Mouse (Mus musculus) MEL (cell line): Measurements from ENCODE around the gene Zic5. TPM values are rescaled to one million over a fixed set of nuclear protein-coding genes. Genes with fewer than 3 reads are reported as not detected.

ENCODE experiments used
- DNase-seq: peaks from one replicate; pipeline ENCODE4 v3.0.0; 2011; ENCODE audit warnings: low read depth, low spot score
- H3K27ac ChIP-seq: 2 replicates; pipeline ENCODE4 v1.5.1; 2012; ENCODE audit warnings: low read depth, mild to moderate bottlenecking, control low read depth, low read length, moderate library complexity; ENCODE audit not compliant: control insufficient read depth
- H3K27me3 ChIP-seq, 2 experiments: fragments of 150-350 bp in 1 of 2; sonication (generic) in 1 of 2; 2 replicates each; pipeline ENCODE4 v1.6.1; 2012; ENCODE audit warnings: low read length in 2 of 2, mild to moderate bottlenecking in 2 of 2, improper control_type of control experiment in 1 of 2, moderate library complexity in 1 of 2; ENCODE audit not compliant: insufficient read depth in 2 of 2, control insufficient read depth in 1 of 2
- H3K36me3 ChIP-seq, 2 experiments: 2 replicates each; pipeline ENCODE4 v1.6.1; 2012 to 2014; ENCODE audit warnings: low read length in 2 of 2, improper control_type of control experiment in 1 of 2, inconsistent platforms in 1 of 2, mild to moderate bottlenecking in 1 of 2; ENCODE audit not compliant: insufficient read depth in 2 of 2, control insufficient read depth in 1 of 2
- H3K4me1 ChIP-seq, 2 experiments: fragments of 150-350 bp in 1 of 2; sonication (generic) in 1 of 2; 2 replicates each; pipeline ENCODE4 v1.6.1; 2012; ENCODE audit warnings: low read length in 2 of 2, improper control_type of control experiment in 1 of 2, mild to moderate bottlenecking in 1 of 2; ENCODE audit not compliant: insufficient read depth in 2 of 2, control insufficient read depth in 1 of 2
- H3K4me3 ChIP-seq, 2 experiments: fragments of 150-350 bp in 1 of 2; sonication (generic) in 1 of 2; 2 replicates each; pipeline ENCODE4 v1.5.1; 2012; ENCODE audit warnings: low read depth in 2 of 2, low read length in 2 of 2, mild to moderate bottlenecking in 2 of 2, moderate library complexity in 2 of 2, control low read depth in 1 of 2, improper control_type of control experiment in 1 of 2; ENCODE audit not compliant: control insufficient read depth in 1 of 2, insufficient read depth in 1 of 2
- H3K79me2 ChIP-seq: 2 replicates; pipeline ENCODE4 v1.6.1; 2012; ENCODE audit warnings: mild to moderate bottlenecking, low read length, moderate library complexity; ENCODE audit not compliant: control insufficient read depth, poor library complexity, insufficient read depth
- H3K9ac ChIP-seq: 2 replicates; pipeline ENCODE4 v1.6.1; 2012; ENCODE audit warnings: low read depth, mild to moderate bottlenecking, control low read depth, low read length, moderate library complexity; ENCODE audit not compliant: control insufficient read depth, poor library complexity, severe bottlenecking
- H3K9me3 ChIP-seq: fragments of 150-350 bp; sonication (generic); replicated peaks from 2 replicates; pipeline ENCODE4 v1.6.1; 2012; ENCODE audit warnings: mild to moderate bottlenecking, low read length, improper control_type of control experiment, moderate library complexity; ENCODE audit not compliant: insufficient read depth
- BHLHE40 ChIP-seq: IDR thresholded peaks from 2 replicates; pipeline ENCODE4 v1.6.1; 2012; ENCODE audit warnings: low read depth, mild to moderate bottlenecking, inconsistent platforms, low read length, improper control_type of control experiment, borderline replicate concordance
- CHD1 ChIP-seq: IDR thresholded peaks from 2 replicates; pipeline ENCODE4 v1.6.1; 2012; ENCODE audit warnings: low read depth, mild to moderate bottlenecking, inconsistent platforms, low read length, improper control_type of control experiment
- CHD2 ChIP-seq: IDR thresholded peaks from 2 replicates; pipeline ENCODE4 v1.6.1; 2011; ENCODE audit warnings: low read length, improper control_type of control experiment
- CTCF ChIP-seq, 3 experiments: IDR thresholded peaks in 2 of 3; conservative IDR thresholded peaks in 1 of 3; 2 replicates each; pipeline ENCODE4 v1.5.1; 2011 to 2012; ENCODE audit warnings: low read length in 3 of 3, low read depth in 2 of 3, mild to moderate bottlenecking in 2 of 3, improper control_type of control experiment in 1 of 3, inconsistent platforms in 1 of 3, mixed read lengths in 1 of 3, moderate library complexity in 1 of 3; ENCODE audit not compliant: control insufficient read depth in 1 of 3, insufficient read depth in 1 of 3, poor library complexity in 1 of 3, severe bottlenecking in 1 of 3
- ELF1 ChIP-seq: IDR thresholded peaks from 2 replicates; pipeline ENCODE4 v1.6.1; 2014; ENCODE audit warnings: low read depth, mild to moderate bottlenecking, inconsistent platforms, low read length, improper control_type of control experiment, moderate library complexity
- EP300 ChIP-seq, 2 experiments: IDR thresholded peaks; 2 replicates each; pipeline ENCODE4 v1.6.1; 2011; ENCODE audit warnings: improper control_type of control experiment in 2 of 2, low read length in 2 of 2, low read depth in 1 of 2, mild to moderate bottlenecking in 1 of 2
- ETS1 ChIP-seq: IDR thresholded peaks from 2 replicates; pipeline ENCODE4 v1.6.1; 2012; ENCODE audit warnings: low read depth, mild to moderate bottlenecking, inconsistent platforms, low read length, improper control_type of control experiment, moderate library complexity
- JUND ChIP-seq: IDR thresholded peaks from 2 replicates; pipeline ENCODE4 v1.6.1; 2011; ENCODE audit warnings: low read depth, mild to moderate bottlenecking, improper control_type of control experiment, low read length
- MAFK ChIP-seq: IDR thresholded peaks from 2 replicates; pipeline ENCODE4 v1.6.1; 2011; ENCODE audit warnings: low read depth, mild to moderate bottlenecking, low read length, improper control_type of control experiment, borderline replicate concordance
- MAX ChIP-seq: IDR thresholded peaks from 2 replicates; pipeline ENCODE4 v1.6.1; 2011; ENCODE audit warnings: low read length, improper control_type of control experiment
- MAZ ChIP-seq: IDR thresholded peaks from 2 replicates; pipeline ENCODE4 v1.6.1; 2012; ENCODE audit warnings: low read depth, mild to moderate bottlenecking, inconsistent platforms, low read length, improper control_type of control experiment
- MEF2A ChIP-seq: IDR thresholded peaks from 2 replicates; pipeline ENCODE4 v1.6.1; 2014; ENCODE audit warnings: low read depth, mild to moderate bottlenecking, inconsistent platforms, low read length, improper control_type of control experiment; ENCODE audit not compliant: poor library complexity, insufficient replicate concordance, severe bottlenecking; ENCODE audit errors: extremely low read depth
- MXI1 ChIP-seq: IDR thresholded peaks from 2 replicates; pipeline ENCODE4 v1.6.1; 2011; ENCODE audit warnings: mild to moderate bottlenecking, low read depth, low read length, improper control_type of control experiment
- MYB ChIP-seq: IDR thresholded peaks from 2 replicates; pipeline ENCODE4 v1.6.1; 2011; ENCODE audit warnings: mild to moderate bottlenecking, low read depth, low read length, improper control_type of control experiment
- MYC ChIP-seq: IDR thresholded peaks from 2 replicates; pipeline ENCODE4 v1.6.1; 2011; ENCODE audit warnings: low read depth, mild to moderate bottlenecking, low read length, improper control_type of control experiment, moderate library complexity
- NELFE ChIP-seq: IDR thresholded peaks from 2 replicates; pipeline ENCODE4 v1.6.1; 2011; ENCODE audit warnings: low read depth, low read length, improper control_type of control experiment
- POLR2AphosphoS2 ChIP-seq: IDR thresholded peaks from 2 replicates; pipeline ENCODE4 v1.6.1; 2011; ENCODE audit warnings: low read length, improper control_type of control experiment
- RCOR1 ChIP-seq: IDR thresholded peaks from 2 replicates; pipeline ENCODE4 v1.6.1; 2012; ENCODE audit warnings: low read depth, mild to moderate bottlenecking, inconsistent platforms, low read length, improper control_type of control experiment
- SIN3A ChIP-seq: IDR thresholded peaks from 2 replicates; pipeline ENCODE4 v1.6.1; 2012; ENCODE audit warnings: low read length, improper control_type of control experiment, inconsistent platforms
- SMC3 ChIP-seq: IDR thresholded peaks from 2 replicates; pipeline ENCODE4 v1.6.1; 2011; ENCODE audit warnings: low read depth, low read length, improper control_type of control experiment
- TBP ChIP-seq: IDR thresholded peaks from 2 replicates; pipeline ENCODE4 v1.8.0; 2011; ENCODE audit warnings: low read depth, low read length, improper control_type of control experiment
- TCF12 ChIP-seq: IDR thresholded peaks from 2 replicates; pipeline ENCODE4 v1.6.1; 2014; ENCODE audit warnings: low read depth, mild to moderate bottlenecking, inconsistent platforms, low read length, improper control_type of control experiment, moderate library complexity
- USF2 ChIP-seq, 2 experiments: IDR thresholded peaks; 2 replicates each; pipeline ENCODE4 v1.6.1; 2011 to 2012; ENCODE audit warnings: improper control_type of control experiment in 2 of 2, low read length in 2 of 2, borderline replicate concordance in 1 of 2, inconsistent platforms in 1 of 2, low read depth in 1 of 2, mild to moderate bottlenecking in 1 of 2; ENCODE audit not compliant: insufficient read depth in 1 of 2
- ZKSCAN1 ChIP-seq: IDR thresholded peaks from 2 replicates; pipeline ENCODE4 v1.6.1; 2012; ENCODE audit warnings: low read depth, mild to moderate bottlenecking, inconsistent platforms, low read length, improper control_type of control experiment, moderate library complexity
- ZNF384 ChIP-seq: IDR thresholded peaks from 2 replicates; pipeline ENCODE4 v1.6.1; 2012; ENCODE audit warnings: low read depth, mild to moderate bottlenecking, inconsistent platforms, low read length, improper control_type of control experiment
- polyA plus RNA-seq, 2 experiments: library from polyadenylated mRNA; stranded (reverse) in 1 of 2; unstranded in 1 of 2; fragments of >175 nt in 1 of 2; fragments of >200 nt in 1 of 2; gene quantifications; 2 replicates each; pipeline versions ENCODE4 v1.2.1 to v1.2.4; 2012; ENCODE audit warnings: low replicate concordance in 2 of 2, low read depth in 1 of 2; ENCODE audit not compliant: insufficient read length in 2 of 2, insufficient read depth in 1 of 2, missing spikeins in 1 of 2
- total RNA-seq: library from RNA; depleted of rRNA; stranded (reverse); fragments of 300-350 nt; gene quantifications from 2 replicates; pipeline ENCODE4 v1.2.3, GENCODE M21; 2012

Gene Zic5
- total and polyA plus RNA-seq, 3 experiments: 10.4 to 50.6 (median 23.6) TPM

GRCm38 (mm10) chr14:122471449-122472085 is 6.1 kb upstream of the Zic5 start:
- Histone ChIP-seq H3K36me3 (no peaks in the 10 kb centered on the region), H3K27me3 (no peaks in the 10 kb centered on the region)
- no peak for TF ChIP-seq ETS1
- TF ChIP-seq MYC: no peak
- no peak for TF ChIP-seq SIN3A
- no peak for TF ChIP-seq ZNF384
- TF ChIP-seq ELF1: no peak
- no peak for TF ChIP-seq POLR2AphosphoS2
- TF ChIP-seq MAZ: no peak
- TF ChIP-seq CHD2: no peak
- TF ChIP-seq SMC3: no peak
- TF ChIP-seq NELFE: no peak
- TF ChIP-seq BHLHE40: no peak
- TF ChIP-seq MXI1: no peak
- no peak for TF ChIP-seq MEF2A
- no peak for TF ChIP-seq TCF12
- TF ChIP-seq CHD1: no peak
- TF ChIP-seq MAFK: no peak
- TF ChIP-seq JUND: no peak
- TF ChIP-seq ZKSCAN1: no peak
- TF ChIP-seq RCOR1: no peak
- TF ChIP-seq MYB: no peak

GRCm38 (mm10) chr14:122468971-122469755 is 3.7 kb upstream of the Zic5 start:
- peaks cover 12% of the 10 kb centered on the region for H3K79me2 ChIP-seq
- no peaks in the 10 kb centered on the region for H3K9me3 ChIP-seq
- H3K36me3 ChIP-seq: peaks cover 0 to 6% of the 10 kb centered on the region in 2 experiments; a peak in 2 of 4 replicates
- H3K27ac ChIP-seq: no peak overlapping the region
- H3K4me3 ChIP-seq: no peak overlapping the region
- H3K9ac ChIP-seq: no peak overlapping the region
- H3K4me1 ChIP-seq: peaks cover 0 to 5% of the 10 kb centered on the region in 2 experiments; a peak in 1 of 4 replicates
- no peak for DNase-seq
- H3K27me3 ChIP-seq: no peaks in the 10 kb centered on the region
- no peak for TF ChIP-seq JUND
- no peak for TF ChIP-seq MAX
- no peak for TF ChIP-seq SMC3
- no peak for TF ChIP-seq CHD2
- TF ChIP-seq USF2 (IDR thresholded peaks at IDR 0.05; ENCODE audit: borderline replicate concordance in 1 of 2, insufficient read depth in 1 of 2, low read depth in 1 of 2, low read length in 2 of 2): no peak
- no peak for TF ChIP-seq SIN3A
- TF ChIP-seq CTCF (IDR thresholded peaks at IDR 0.05 in 2 of 3, conservative IDR thresholded peaks at IDR 0.05 in 1 of 3; ENCODE audit: control insufficient read depth in 1 of 3, insufficient read depth in 1 of 3, low read depth in 2 of 3, low read length in 3 of 3, poor library complexity in 1 of 3, severe bottlenecking in 1 of 3): no peak
- TF ChIP-seq TCF12: no peak
- no peak for TF ChIP-seq ZNF384
- TF ChIP-seq TBP: no peak
- no peak for TF ChIP-seq MAZ
- TF ChIP-seq ETS1: no peak
- TF ChIP-seq MYB: no peak
- TF ChIP-seq BHLHE40: no peak
- no peak for TF ChIP-seq EP300 (IDR thresholded peaks at IDR 0.05; ENCODE audit: low read depth in 1 of 2, low read length in 2 of 2)

More at GRCm38 (mm10) chr14:122471449-122472085, 6.1 kb upstream of the Zic5 start:
- no peaks in the 10 kb centered on the region for H3K79me2 ChIP-seq
- no peak overlapping the region for H3K27ac ChIP-seq
- H3K4me1 ChIP-seq: no peaks in the 10 kb centered on the region
- H3K9ac ChIP-seq: no peak overlapping the region
- no peaks in the 10 kb centered on the region for H3K9me3 ChIP-seq
- no peak for DNase-seq
- H3K4me3 ChIP-seq: no peak overlapping the region
